In the genomic region with DNA sequence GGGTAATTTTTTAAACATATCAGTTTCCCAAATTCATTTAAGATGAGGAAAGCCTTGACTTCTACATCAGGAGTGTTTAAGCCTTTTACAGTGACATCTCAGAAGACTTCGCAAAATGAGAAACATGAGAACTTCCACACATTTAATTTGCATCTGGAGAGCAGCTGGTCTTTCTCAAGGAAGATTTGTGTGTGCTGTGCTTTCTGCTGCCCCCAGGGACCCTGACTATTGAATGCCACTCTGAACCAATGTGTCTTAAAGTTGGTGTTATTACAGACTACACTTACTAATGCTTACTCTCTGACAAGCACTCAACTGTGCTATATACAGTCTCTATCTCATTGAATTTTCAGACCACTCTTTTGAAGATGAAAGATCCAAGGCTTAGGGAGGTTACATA, we compare ENCODE assay signal across 23 mouse cellular contexts.
DNase-seq lines count a peak whose midpoint lies in the region; ATAC-seq lines count a peak whose summit lies in the region.
"Had no signal": no experiment of that assay in that cellular context is flagged by ENCODE, and none has a peak within 500 bp of the region (broad histone marks: within the 10 kb centered on the region; RNA-seq: fewer than 3 reads in every experiment).

No protein-coding gene starts in this region.

- peak; percentile 69; the same call in 1 of the 2 replicates for ATAC-seq in kidney, embryonic 14.5 days (ENCODE audit: low FRiP score, low TSS enrichment)
- ATAC-seq in embryonic facial prominence, embryonic 13.5 days (ENCODE audit: insufficient number of reproducible peaks, insufficient read depth, low FRiP score, low TSS enrichment, low read depth) = no peak
- ATAC-seq in limb, embryonic 13.5 days (ENCODE audit: low FRiP score, low read depth) = 0 out of 2 replicates have a peak, but pooled peaks have one; percentile 20
- ATAC-seq in liver, embryonic 12.5 days = no peak
- no peak for ATAC-seq in megakaryocyte progenitor cell, adult 5-6 weeks (replicated peaks; ENCODE audit: poor library complexity)
- ATAC-seq: lung, postnatal 0 days had no signal

- no peak for DNase-seq in kidney, adult 9 months
- DNase-seq in embryo, embryonic 10.5 days (ENCODE audit: low spot score) = peak; percentile 66
- DNase-seq in urinary bladder, postnatal 36 days (ENCODE audit: low spot score in 2 of 2) = no peak
- DNase-seq: adrenal gland, postnatal 36 days; B cell, adult 2 months; cerebellum, adult 11-12 months; cerebellum, postnatal 25 days; gastrocnemius, postnatal 10 days; heart, adult 2 months; kidney, adult 18-20 months; kidney, postnatal 36 days; midbrain, embryonic 14.5 days; thymus, adult 18-20 months had no signal

- H3K9me3 ChIP-seq in kidney, embryonic 14.5 days (ENCODE audit: control insufficient read depth, low read length) = no peaks in the 10 kb centered on the region
- H3K9me3 ChIP-seq in embryonic facial prominence, embryonic 13.5 days = no peaks in the 10 kb centered on the region
- no peaks in the 10 kb centered on the region for H3K9me3 ChIP-seq in limb, embryonic 13.5 days
- H3K9me3 ChIP-seq in liver, embryonic 12.5 days (replicated peaks) = no peaks in the 10 kb centered on the region
- H3K9me3 ChIP-seq: heart, embryonic 15.5 days; limb, embryonic 12.5 days; liver, embryonic 15.5 days; neural tube, embryonic 15.5 days had no signal

- 27% methylated on average over 1 of the region's 1 CpGs for WGBS in kidney, embryonic 14.5 days
- 16% methylated on average over 1 of the region's 1 CpGs for WGBS in embryonic facial prominence, embryonic 13.5 days
- 39% methylated on average over 1 of the region's 1 CpGs for WGBS in limb, embryonic 13.5 days
- 63% methylated on average over 1 of the region's 1 CpGs for WGBS in liver, embryonic 12.5 days (ENCODE audit: insufficient replicate concordance)

- no peak overlapping the region for H3K27ac ChIP-seq in kidney, embryonic 14.5 days (ENCODE audit: low read depth, low read length)
- H3K27ac ChIP-seq in embryonic facial prominence, embryonic 13.5 days = peak overlapping the region; percentile 45; the same call in 1 of the 2 replicates
- H3K27ac ChIP-seq in limb, embryonic 13.5 days = no peak overlapping the region
- H3K27ac ChIP-seq in liver, embryonic 12.5 days = no peak overlapping the region
- H3K27ac ChIP-seq: heart, adult 2 months; heart, embryonic 15.5 days; limb, embryonic 12.5 days; liver, embryonic 15.5 days; neural tube, embryonic 15.5 days had no signal

- H3K27me3 ChIP-seq in kidney, embryonic 14.5 days (ENCODE audit: control insufficient read depth, insufficient read depth, low read length) = no peaks in the 10 kb centered on the region
- H3K27me3 ChIP-seq in embryonic facial prominence, embryonic 13.5 days = no peaks in the 10 kb centered on the region
- no peaks in the 10 kb centered on the region for H3K27me3 ChIP-seq in limb, embryonic 13.5 days
- no peaks in the 10 kb centered on the region for H3K27me3 ChIP-seq in liver, embryonic 12.5 days (replicated peaks)
- H3K27me3 ChIP-seq: heart, embryonic 15.5 days; limb, embryonic 12.5 days; liver, embryonic 15.5 days; neural tube, embryonic 15.5 days had no signal

- H3K4me2 ChIP-seq in kidney, embryonic 14.5 days (replicated peaks; ENCODE audit: low read depth, low read length) = no peak overlapping the region
- H3K4me2 ChIP-seq in embryonic facial prominence, embryonic 13.5 days = no peak overlapping the region
- no peak overlapping the region for H3K4me2 ChIP-seq in limb, embryonic 13.5 days (replicated peaks)
- H3K4me2 ChIP-seq in liver, embryonic 12.5 days = no peak overlapping the region
- H3K4me2 ChIP-seq: heart, embryonic 15.5 days; limb, embryonic 12.5 days; liver, embryonic 15.5 days; neural tube, embryonic 15.5 days had no signal

- H3K4me3 ChIP-seq in kidney, embryonic 14.5 days (ENCODE audit: low read length) = no peak overlapping the region
- H3K4me3 ChIP-seq in embryonic facial prominence, embryonic 13.5 days = no peak overlapping the region
- no peak overlapping the region for H3K4me3 ChIP-seq in limb, embryonic 13.5 days
- H3K4me3 ChIP-seq in liver, embryonic 12.5 days = no peak overlapping the region
- H3K4me3 ChIP-seq: heart, adult 2 months; heart, embryonic 15.5 days; limb, embryonic 12.5 days; liver, embryonic 15.5 days; neural tube, embryonic 15.5 days had no signal

- H3K9ac ChIP-seq in kidney, embryonic 14.5 days (ENCODE audit: low read depth, low read length) = no peak overlapping the region
- H3K9ac ChIP-seq in embryonic facial prominence, embryonic 13.5 days = no peak overlapping the region
- H3K9ac ChIP-seq in limb, embryonic 13.5 days = no peak overlapping the region
- H3K9ac ChIP-seq in liver, embryonic 12.5 days = no peak overlapping the region
- H3K9ac ChIP-seq: heart, embryonic 15.5 days; limb, embryonic 12.5 days; liver, embryonic 15.5 days; neural tube, embryonic 15.5 days had no signal

- H3K4me1 ChIP-seq in kidney, embryonic 14.5 days (ENCODE audit: control insufficient read depth, insufficient read depth, low read length) = no peaks in the 10 kb centered on the region
- peaks cover 13% of the 10 kb centered on the region; the same call in 1 of the 2 replicates for H3K4me1 ChIP-seq in embryonic facial prominence, embryonic 13.5 days
- H3K4me1 ChIP-seq in limb, embryonic 13.5 days = 0 out of 2 replicates have a peak, but pooled peaks cover 6% of the 10 kb centered on the region
- H3K4me1 ChIP-seq in liver, embryonic 12.5 days = no peaks in the 10 kb centered on the region
- H3K4me1 ChIP-seq: heart, embryonic 15.5 days; liver, embryonic 15.5 days; neural tube, embryonic 15.5 days had no signal

- H3K36me3 ChIP-seq in kidney, embryonic 14.5 days (ENCODE audit: control insufficient read depth, insufficient read depth, low read length) = no peaks in the 10 kb centered on the region
- no peaks in the 10 kb centered on the region for H3K36me3 ChIP-seq in embryonic facial prominence, embryonic 13.5 days
- H3K36me3 ChIP-seq in limb, embryonic 13.5 days = no peaks in the 10 kb centered on the region
- H3K36me3 ChIP-seq in liver, embryonic 12.5 days = no peaks in the 10 kb centered on the region
- H3K36me3 ChIP-seq: heart, embryonic 15.5 days; limb, embryonic 12.5 days; liver, embryonic 15.5 days; neural tube, embryonic 15.5 days had no signal

Comparison
In these comparisons a context has a peak if more than half of its experiments do, and no peak if none do; other contexts are left out.
1. ATAC-seq: peak in kidney, embryonic 14.5 days (single experiment) and limb, embryonic 13.5 days (single experiment); none in embryonic facial prominence, embryonic 13.5 days (single experiment), liver, embryonic 12.5 days (single experiment) and megakaryocyte progenitor cell, adult 5-6 weeks (single experiment).